Mouse (Mus musculus): ENCODE data around the gene Dmrtc1a. TPM values are rescaled to one million over a fixed set of nuclear protein-coding genes. Genes with fewer than 3 reads are reported as not detected.
"Not testable (repeated sequence)": the region's sequence is repeated elsewhere in the genome, so short reads cannot be mapped to it uniquely, and the experiment has no call there.

The Dmrtc1a gene
- polyA plus RNA-seq (2012), result not detected in 2 replicates

DNA sequence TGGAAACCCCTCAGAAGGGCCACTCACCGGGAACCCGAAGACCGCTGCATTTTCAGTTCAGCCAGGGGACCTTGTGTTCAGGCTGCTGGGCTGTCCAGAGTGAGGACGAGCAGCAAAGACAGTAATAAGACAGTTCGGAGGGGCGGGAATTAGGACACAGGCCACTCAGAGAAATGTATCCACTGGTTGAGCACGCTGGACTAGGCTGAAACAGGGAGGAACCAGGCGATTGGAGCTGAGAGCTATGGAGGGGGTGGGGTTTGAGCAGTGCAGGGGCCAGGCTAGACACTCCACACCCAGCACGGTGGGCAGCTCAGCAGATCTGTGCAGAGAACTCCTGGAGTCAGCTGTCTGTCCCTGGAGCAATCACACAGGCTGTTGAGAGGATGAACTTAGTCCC, at the start of gene Dmrtc1a, which contains the start of gene 1700011M02Rik:
TSS of gene Dmrtc1a (minus strand) at position 101 of the 400 bp plus-strand sequence.
TSS of gene 1700011M02Rik (plus strand) at position 319 of the 400 bp plus-strand sequence.
- H3K4me1 ChIP-seq (ENCODE audit: control insufficient read depth); H3K9me3 ChIP-seq (ENCODE audit: control insufficient read depth, low read length); H3K4me3 ChIP-seq (replicated peaks); H3K27me3 ChIP-seq (ENCODE audit: control insufficient read depth); H3K36me3 ChIP-seq (ENCODE audit: control insufficient read depth): not testable (repeated sequence)

DNA sequence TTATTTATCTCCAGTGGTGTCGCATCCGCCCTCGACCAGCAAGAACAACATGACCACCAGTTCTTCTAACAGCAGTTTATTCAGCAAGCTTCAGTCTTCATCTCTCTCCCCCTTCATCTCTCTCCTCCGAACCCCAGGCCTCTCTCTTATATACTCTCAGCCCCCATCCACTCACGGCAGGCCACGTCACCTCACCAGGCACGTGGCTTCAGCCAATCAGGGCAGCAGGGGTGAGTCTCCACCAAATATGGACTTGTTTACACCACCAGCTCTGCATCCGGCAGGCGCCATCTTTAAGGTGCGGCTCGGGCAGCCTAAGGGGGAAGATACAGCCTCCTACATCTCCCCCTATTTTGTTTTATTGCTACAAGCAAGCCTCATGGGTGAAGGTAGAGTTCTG, 41.6 kb upstream of the Dmrtc1a start:
- H3K36me3 ChIP-seq (ENCODE audit: control insufficient read depth); H3K9me3 ChIP-seq (ENCODE audit: control insufficient read depth, low read length); H3K4me3 ChIP-seq (replicated peaks); H3K27me3 ChIP-seq (ENCODE audit: control insufficient read depth); H3K4me1 ChIP-seq (ENCODE audit: control insufficient read depth): not testable (repeated sequence)

DNA sequence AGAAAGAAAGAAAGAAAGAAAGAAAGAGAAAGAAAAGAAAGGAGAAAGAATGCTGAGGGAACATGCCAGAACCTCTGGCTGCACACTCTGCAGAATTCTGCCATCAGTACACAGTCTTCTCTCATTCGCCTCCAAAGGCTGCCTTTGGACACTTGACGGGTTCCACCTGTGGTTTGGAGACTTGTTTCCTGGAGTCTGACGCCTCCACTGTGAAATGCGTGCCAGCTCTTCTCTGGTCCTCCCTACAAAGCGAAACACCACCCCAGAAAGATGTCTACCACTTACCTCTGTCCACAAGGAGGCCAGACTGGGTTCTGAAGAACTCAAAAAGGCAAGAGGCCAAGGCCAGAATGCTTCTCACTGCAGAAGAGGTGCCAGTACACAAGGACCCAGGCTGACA, 28.3 kb upstream of the Dmrtc1a start:
- H3K4me3 ChIP-seq (replicated peaks), result no peak overlapping the region
- no peak for TF ChIP-seq GATA1 (IDR thresholded peaks at IDR 0.05; ENCODE audit: low read length)
- TF ChIP-seq TAL1 (IDR thresholded peaks at IDR 0.05; ENCODE audit: low read length), result no peak

DNA sequence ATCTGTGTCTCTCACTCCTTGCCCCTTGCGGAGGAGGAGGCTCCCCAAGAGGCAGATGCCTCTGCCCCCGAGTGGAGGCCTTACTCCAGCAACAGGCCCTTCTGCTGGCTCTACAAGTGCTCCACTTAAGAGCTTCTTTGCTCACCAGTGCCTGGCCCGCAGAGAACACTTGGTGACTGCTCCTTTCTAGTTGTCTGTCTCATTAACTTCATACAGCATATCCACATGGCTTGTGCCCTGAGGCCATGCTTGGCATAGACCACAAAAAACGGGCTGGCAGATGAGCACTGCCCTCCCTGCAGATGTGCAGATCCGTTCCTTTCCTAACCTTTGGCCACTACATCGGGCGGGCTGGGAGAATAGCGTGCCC, 25.9 kb upstream of the Dmrtc1a start:
- TF ChIP-seq TAL1 (IDR thresholded peaks at IDR 0.05; ENCODE audit: low read length), result no peak
- no peak for TF ChIP-seq GATA1 (IDR thresholded peaks at IDR 0.05; ENCODE audit: low read length)
- no peaks in the 10 kb centered on the region for H3K36me3 ChIP-seq (ENCODE audit: control insufficient read depth)
- no peak overlapping the region for H3K4me3 ChIP-seq (replicated peaks)
- 0 out of 2 replicates have a peak, but pooled peaks cover 3% of the 10 kb centered on the region for H3K9me3 ChIP-seq (ENCODE audit: control insufficient read depth, low read length)
- no peaks in the 10 kb centered on the region for H3K4me1 ChIP-seq (ENCODE audit: control insufficient read depth)
- H3K27me3 ChIP-seq (ENCODE audit: control insufficient read depth), result peaks cover 26% of the 10 kb centered on the region

More for the DNA sequence above, 28.3 kb upstream of the Dmrtc1a start:
- H3K27me3 ChIP-seq (ENCODE audit: control insufficient read depth), result peaks cover 26% of the 10 kb centered on the region
- no peaks in the 10 kb centered on the region for H3K36me3 ChIP-seq (ENCODE audit: control insufficient read depth)
- no peaks in the 10 kb centered on the region for H3K4me1 ChIP-seq (ENCODE audit: control insufficient read depth)
- 0 out of 2 replicates have a peak, but pooled peaks cover 3% of the 10 kb centered on the region for H3K9me3 ChIP-seq (ENCODE audit: control insufficient read depth, low read length)

DNA sequence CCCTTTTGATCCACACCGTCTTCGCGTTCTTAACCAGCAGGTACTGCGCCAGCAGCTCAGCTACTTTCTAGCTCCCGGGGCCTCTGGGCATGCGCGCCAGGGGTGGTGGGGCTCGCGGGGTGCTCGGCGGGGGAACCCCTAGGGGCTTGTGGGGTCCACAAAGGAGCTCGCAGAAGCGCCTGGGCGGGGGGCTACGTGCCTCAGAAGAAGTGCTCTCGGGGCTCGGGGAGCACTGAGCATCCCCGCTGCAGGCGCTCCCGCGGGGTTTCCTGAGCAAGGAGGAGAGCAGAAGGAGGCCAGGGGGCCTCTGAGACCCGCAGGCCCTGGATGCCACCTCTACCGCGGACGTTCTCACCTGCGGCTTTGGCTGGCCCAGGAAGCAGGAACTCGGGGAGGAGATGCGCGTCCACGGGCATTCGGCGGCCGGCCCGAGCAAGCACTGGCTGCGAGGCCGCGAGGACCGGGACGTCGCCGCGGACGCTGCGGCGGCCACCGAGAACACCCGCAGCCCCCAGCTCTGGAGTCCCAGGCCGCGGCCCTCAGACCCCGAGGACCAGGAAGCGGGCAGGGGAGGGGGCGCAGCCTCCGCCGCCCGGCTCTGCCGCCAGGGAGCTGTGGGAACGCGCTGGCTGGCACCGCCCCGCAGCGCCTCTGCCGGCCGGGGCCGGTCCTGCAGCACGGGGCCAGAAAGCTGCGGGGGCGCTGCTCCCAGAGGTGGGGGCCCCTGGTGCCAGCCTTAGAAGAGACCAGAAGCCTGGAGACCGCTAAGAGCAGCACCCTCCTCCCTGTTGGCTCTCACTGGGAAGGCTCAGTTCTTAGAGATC, 25.3 kb upstream of the Dmrtc1a start:
- peaks cover 26% of the 10 kb centered on the region for H3K27me3 ChIP-seq (ENCODE audit: control insufficient read depth)
- no peaks in the 10 kb centered on the region for H3K4me1 ChIP-seq (ENCODE audit: control insufficient read depth)
- H3K4me3 ChIP-seq (replicated peaks), result peak overlapping the region; percentile 24
- H3K9me3 ChIP-seq (ENCODE audit: control insufficient read depth, low read length), result 0 out of 2 replicates have a peak, but pooled peaks cover 3% of the 10 kb centered on the region
- TF ChIP-seq GATA1 (IDR thresholded peaks at IDR 0.05; ENCODE audit: low read length) (no peak), TAL1 (IDR thresholded peaks at IDR 0.05; ENCODE audit: low read length) (no peak)
- no peaks in the 10 kb centered on the region for H3K36me3 ChIP-seq (ENCODE audit: control insufficient read depth)

DNA sequence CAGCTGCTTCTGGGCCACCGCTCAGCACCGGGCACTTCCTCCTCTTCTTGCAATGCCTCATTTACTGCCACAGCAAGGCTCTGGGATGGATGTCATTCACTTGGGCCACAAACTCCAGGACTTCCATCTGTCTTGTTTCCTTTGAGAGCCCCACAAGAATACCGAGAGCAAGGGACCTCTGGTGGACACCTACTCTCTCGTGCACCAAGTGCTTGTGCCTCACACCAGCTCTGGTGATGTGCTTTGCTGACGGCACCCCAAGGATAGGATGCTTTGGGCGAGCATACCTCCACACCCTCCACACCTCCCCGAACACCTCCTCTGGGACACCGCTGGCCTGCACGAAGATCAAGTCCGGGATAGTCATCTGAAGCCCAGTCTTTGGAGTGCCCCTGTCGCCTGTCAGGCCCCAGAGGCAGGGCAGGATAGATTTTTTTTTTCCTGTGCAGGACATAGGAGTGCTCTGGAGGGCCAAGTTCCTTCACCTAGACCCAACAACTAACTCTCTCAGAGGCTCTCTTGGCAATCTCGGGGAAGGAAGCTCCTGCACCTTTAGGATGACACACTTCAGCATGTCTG, 24.6 kb upstream of the Dmrtc1a start:
- Histone ChIP-seq H3K4me3 (replicated peaks) (no peak overlapping the region), H3K27me3 (ENCODE audit: control insufficient read depth) (peaks cover 26% of the 10 kb centered on the region)

DNA sequence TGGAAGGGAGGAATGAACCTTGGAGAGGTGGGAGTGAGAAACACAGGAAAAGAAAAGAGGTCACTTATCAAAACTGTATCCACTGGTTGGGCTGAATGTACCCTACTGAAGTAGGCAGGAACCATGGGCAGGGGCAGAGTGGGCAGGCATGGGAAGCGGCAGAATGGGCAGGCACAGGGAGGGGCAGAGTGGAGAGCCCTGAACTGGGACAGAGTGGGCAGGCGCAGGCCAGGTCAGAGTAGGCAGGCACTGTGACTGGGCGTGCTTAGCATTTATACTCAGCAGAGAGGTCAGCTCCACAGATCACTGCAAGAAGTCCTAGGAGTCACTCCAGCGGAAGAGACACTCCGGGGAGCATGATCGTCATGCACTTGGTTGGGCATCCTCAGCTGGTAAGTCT, 19.6 kb upstream of the Dmrtc1a start, which contains the start of gene 1700018G05Rik:
TSS of gene 1700018G05Rik (plus strand) at position 301 of the 400 bp plus-strand sequence.
- H3K36me3 ChIP-seq (ENCODE audit: control insufficient read depth); H3K4me3 ChIP-seq (replicated peaks); H3K27me3 ChIP-seq (ENCODE audit: control insufficient read depth); H3K4me1 ChIP-seq (ENCODE audit: control insufficient read depth); H3K9me3 ChIP-seq (ENCODE audit: control insufficient read depth, low read length): not testable (repeated sequence)

More for the DNA sequence above, 24.6 kb upstream of the Dmrtc1a start:
- Histone ChIP-seq H3K9me3 (ENCODE audit: control insufficient read depth, low read length) (0 out of 2 replicates have a peak, but pooled peaks cover 3% of the 10 kb centered on the region), H3K4me1 (ENCODE audit: control insufficient read depth) (no peaks in the 10 kb centered on the region), H3K36me3 (ENCODE audit: control insufficient read depth) (no peaks in the 10 kb centered on the region)
- TF ChIP-seq GATA1 (IDR thresholded peaks at IDR 0.05; ENCODE audit: low read length), result no peak
- TF ChIP-seq TAL1 (IDR thresholded peaks at IDR 0.05; ENCODE audit: low read length), result no peak

DNA sequence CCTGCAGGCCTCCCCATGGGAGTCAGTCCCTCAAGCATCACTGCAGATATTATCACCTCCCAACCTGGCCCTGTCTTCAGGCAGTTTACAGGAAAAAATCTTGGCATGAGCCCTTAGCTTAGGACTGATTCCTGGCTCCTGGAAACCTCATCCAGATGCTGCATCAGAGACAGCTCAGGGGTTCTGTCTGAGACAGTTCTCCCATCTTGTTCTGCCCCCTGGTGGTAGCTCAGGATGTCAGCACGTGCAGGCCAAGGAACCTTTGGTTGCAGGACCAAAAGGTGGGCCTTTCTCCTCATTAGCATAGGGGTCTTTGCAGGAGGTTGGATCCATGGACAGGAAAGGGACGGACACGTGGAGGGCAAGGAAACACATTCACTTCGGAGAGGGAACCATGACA, 18.2 kb upstream of the Dmrtc1a start:
- not testable (repeated sequence) for H3K27me3 ChIP-seq (ENCODE audit: control insufficient read depth); H3K4me1 ChIP-seq (ENCODE audit: control insufficient read depth); H3K36me3 ChIP-seq (ENCODE audit: control insufficient read depth); H3K4me3 ChIP-seq (replicated peaks); H3K9me3 ChIP-seq (ENCODE audit: control insufficient read depth, low read length)

DNA sequence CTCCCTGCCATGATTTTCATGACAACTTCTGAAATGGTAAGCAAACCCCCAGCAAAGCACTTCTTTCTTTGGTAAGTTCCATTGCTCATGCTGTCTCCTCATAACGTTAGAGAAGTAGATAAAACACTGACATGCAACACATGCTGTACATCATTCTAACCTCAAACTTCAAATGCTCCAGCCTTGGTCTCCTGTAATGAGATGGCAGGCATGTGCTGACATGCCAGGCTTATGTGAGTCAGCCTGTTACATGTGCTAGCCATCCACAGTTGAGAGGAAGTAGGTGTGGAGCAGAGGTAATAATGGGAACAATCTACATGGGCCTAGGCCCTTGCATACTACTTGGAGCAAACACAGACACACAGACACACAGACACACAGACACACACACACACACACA, 6.3 kb upstream of the Dmrtc1a start:
- not testable (repeated sequence) for H3K27me3 ChIP-seq (ENCODE audit: control insufficient read depth); H3K4me3 ChIP-seq (replicated peaks); H3K9me3 ChIP-seq (ENCODE audit: control insufficient read depth, low read length); H3K36me3 ChIP-seq (ENCODE audit: control insufficient read depth); H3K4me1 ChIP-seq (ENCODE audit: control insufficient read depth)

DNA sequence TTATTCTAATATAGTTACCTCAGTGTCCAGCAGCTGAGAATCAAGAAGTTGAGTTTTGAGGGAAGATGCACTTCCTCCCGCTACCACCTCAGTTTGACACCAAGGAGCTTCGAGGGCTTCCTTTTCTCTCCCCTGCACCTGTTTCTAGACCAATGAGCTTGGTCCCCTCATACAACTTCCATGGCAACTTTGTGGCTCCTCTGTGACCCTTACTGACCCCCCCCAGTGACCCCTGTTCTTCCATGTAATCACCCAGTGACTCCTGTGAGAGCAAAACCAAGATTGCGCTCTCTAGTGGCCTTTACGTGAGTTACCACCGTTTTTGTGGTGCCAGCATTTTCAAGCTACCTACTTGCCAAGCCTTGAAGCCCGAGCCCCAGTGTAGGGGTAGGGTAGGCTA, 40.6 kb downstream of the Dmrtc1a start, which contains the start of gene 1700031F05Rik:
TSS of gene 1700031F05Rik (minus strand) at position 101 of the 400 bp plus-strand sequence.
- H3K4me1 ChIP-seq (ENCODE audit: control insufficient read depth), result no peaks in the 10 kb centered on the region
- no peaks in the 10 kb centered on the region for H3K27me3 ChIP-seq (ENCODE audit: control insufficient read depth)
- H3K36me3 ChIP-seq (ENCODE audit: control insufficient read depth), result no peaks in the 10 kb centered on the region
- no peak for TF ChIP-seq TAL1 (IDR thresholded peaks at IDR 0.05; ENCODE audit: low read length)
- no peak for TF ChIP-seq GATA1 (IDR thresholded peaks at IDR 0.05; ENCODE audit: low read length)
- peaks cover 3% of the 10 kb centered on the region; the same call in 1 of the 2 replicates for H3K9me3 ChIP-seq (ENCODE audit: control insufficient read depth, low read length)
- no peak within 1 kb of the TSS for H3K4me3 ChIP-seq (replicated peaks)

DNA sequence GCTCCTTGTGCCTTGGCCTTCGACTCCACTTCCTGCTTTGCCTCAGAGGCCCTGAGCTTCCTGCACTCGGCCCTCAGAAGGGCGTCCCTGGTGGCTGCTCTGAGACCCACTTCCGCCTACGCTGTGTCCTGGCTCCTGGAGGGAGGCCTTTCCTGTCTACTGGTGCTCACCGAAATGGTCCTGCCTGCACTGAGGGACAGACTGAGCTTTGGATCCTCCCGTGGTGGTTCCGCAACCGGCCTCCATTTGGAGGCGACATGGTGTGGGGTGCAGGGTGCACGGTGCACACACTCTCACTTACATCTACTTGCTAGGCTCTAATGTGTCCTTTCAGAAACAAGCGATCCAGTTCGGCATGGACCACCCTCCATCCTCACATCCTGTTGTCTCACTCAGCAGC, 54.0 kb downstream of the Dmrtc1a start, which contains the start of gene Dmrtc1c2:
TSS of gene Dmrtc1c2 (minus strand) at position 101 of the 400 bp plus-strand sequence.
- H3K36me3 ChIP-seq (ENCODE audit: control insufficient read depth); H3K27me3 ChIP-seq (ENCODE audit: control insufficient read depth); H3K4me3 ChIP-seq (replicated peaks); H3K9me3 ChIP-seq (ENCODE audit: control insufficient read depth, low read length); H3K4me1 ChIP-seq (ENCODE audit: control insufficient read depth): not testable (repeated sequence)

All from erythroblast, embryonic 14.5 days (primary cell).